Mouse (Mus musculus) intestine, embryonic 14.5 days (tissue): ENCODE data around the gene Wfdc18. TPM values are rescaled to one million over a fixed set of nuclear protein-coding genes. Genes with fewer than 3 reads are reported as not detected.

Source experiments
- ATAC-seq: fragments of 200-750 bp; cut with Nextera tagmentation; replicated peaks from 2 replicates; pipeline ENCODE4 v1.8.0; 2017; ENCODE audit warnings: low read depth, moderate number of reproducible peaks, moderate TSS enrichment, moderate library complexity; ENCODE audit not compliant: low FRiP score, low TSS enrichment
- DNase-seq: peaks from one replicate; pipeline ENCODE4 v3.0.0-alpha.2; 2018; ENCODE audit warnings: low spot score
- H3K27ac ChIP-seq: fragments of 300-500 bp; sonication (generic); 2 replicates; pipeline ENCODE4 v1.5.1; 2014; ENCODE audit warnings: low read depth, mild to moderate bottlenecking, control low read depth
- H3K27me3 ChIP-seq: fragments of 300-500 bp; sonication (generic); replicated peaks from 2 replicates; pipeline ENCODE4 v1.6.1; 2014; ENCODE audit warnings: low read length, control low read depth; ENCODE audit not compliant: control insufficient read depth, insufficient read depth
- H3K36me3 ChIP-seq: fragments of 300-500 bp; sonication (generic); 2 replicates; pipeline ENCODE4 v1.6.1; 2014; ENCODE audit warnings: low read length, control low read depth; ENCODE audit not compliant: control insufficient read depth, insufficient read depth
- H3K4me1 ChIP-seq: fragments of 300-500 bp; sonication (generic); replicated peaks from 2 replicates; pipeline ENCODE4 v1.6.1; 2014; ENCODE audit warnings: low read length, control low read depth, mixed read lengths; ENCODE audit not compliant: control insufficient read depth, insufficient read depth
- H3K4me2 ChIP-seq: fragments of 300-500 bp; sonication (generic); 2 replicates; pipeline ENCODE4 v1.6.1; 2014; ENCODE audit warnings: low read length
- H3K4me3 ChIP-seq: fragments of 300-500 bp; sonication (generic); 2 replicates; pipeline ENCODE4 v1.5.1; 2014; ENCODE audit warnings: low read depth, low read length, control low read depth, mixed read lengths
- H3K9ac ChIP-seq: fragments of 300-500 bp; sonication (generic); 2 replicates; pipeline ENCODE4 v1.6.1; 2014; ENCODE audit warnings: mild to moderate bottlenecking, low read length
- H3K9me3 ChIP-seq: fragments of 300-500 bp; sonication (generic); 2 replicates; pipeline ENCODE4 v1.6.1; 2016; ENCODE audit warnings: low read length, control low read depth; ENCODE audit not compliant: control insufficient read depth
- WGBS: fragments of 180-500 bp; shearing (Covaris S2); extraction: QIAGEN DNeasy Blood & Tissue Kit; methylation state at CpG from one replicate; pipeline ENCODE4 v1.1.7; 2014; 5-methylcytosine and 5-hydroxymethylcytosine counted together
- polyA plus RNA-seq: library from polyadenylated mRNA; unstranded; fragments of >200 nt; fragmentation: Nextera tagmentation; extraction: Ambion mirVana; gene quantifications from 2 replicates; pipeline ENCODE4 v1.2.1, GENCODE M21; 2014

The Wfdc18 gene
- polyA plus RNA-seq, 1 experiment from 2014 or later = not detected

DNA sequence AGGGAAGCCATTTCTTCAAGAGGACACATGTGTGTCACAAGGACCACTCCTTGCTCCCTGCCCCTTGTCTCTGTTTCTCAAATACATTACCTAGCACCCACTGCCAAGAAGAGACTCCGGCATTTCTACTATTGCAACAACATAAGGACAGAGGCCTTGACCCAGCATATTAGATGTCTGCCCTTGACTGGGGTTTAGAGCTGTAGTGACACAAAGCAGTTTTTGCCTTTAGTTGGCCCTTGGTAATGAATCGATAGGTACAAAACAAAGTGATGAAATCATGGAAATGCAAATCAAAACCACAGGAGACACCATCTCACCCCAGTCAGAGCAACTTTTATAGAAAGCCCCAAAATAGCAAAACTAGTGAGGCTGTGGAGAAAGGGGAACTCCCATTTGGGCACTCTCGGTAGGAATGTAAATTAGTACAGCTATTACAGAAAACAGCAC lies 28.3 kb downstream of the Wfdc18 start:
- no peak for ATAC-seq
- Histone ChIP-seq H3K4me2 (no peak overlapping the region), H3K9ac (no peak overlapping the region), H3K27me3 (no peaks in the 10 kb centered on the region), H3K27ac (no peak overlapping the region), H3K9me3 (no peaks in the 10 kb centered on the region), H3K36me3 (no peaks in the 10 kb centered on the region), H3K4me3 (no peak overlapping the region), H3K4me1 (no peaks in the 10 kb centered on the region)
- 82% methylated on average over 3 of the region's 3 CpGs for WGBS
- no peak for DNase-seq

DNA sequence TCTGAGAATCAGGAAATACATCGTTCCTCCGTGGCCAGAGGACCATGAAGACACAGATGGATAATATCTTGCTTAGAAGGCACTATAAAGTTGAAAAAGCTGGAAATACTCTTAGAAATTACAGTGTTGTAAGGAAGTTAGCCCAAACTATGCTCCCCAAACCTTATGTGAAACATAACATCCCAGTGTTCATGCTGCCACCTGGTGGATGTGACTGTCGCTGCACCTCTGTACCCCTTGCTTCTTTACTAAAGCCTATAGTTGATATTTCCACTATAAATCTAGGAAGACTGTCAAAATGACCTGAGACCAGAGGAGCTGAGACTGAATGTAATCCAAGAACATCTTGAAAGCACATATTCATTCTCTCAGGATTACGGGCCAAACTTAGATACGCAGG lies 30.4 kb downstream of the Wfdc18 start:
- WGBS = 19% methylated on average over 5 of the region's 5 CpGs
- Histone ChIP-seq H3K9ac (no peak overlapping the region), H3K36me3 (no peaks in the 10 kb centered on the region), H3K4me1 (no peaks in the 10 kb centered on the region), H3K4me3 (no peak overlapping the region), H3K27me3 (no peaks in the 10 kb centered on the region), H3K9me3 (no peaks in the 10 kb centered on the region), H3K4me2 (no peak overlapping the region), H3K27ac (no peak overlapping the region)
- DNase-seq (peak; percentile 86), ATAC-seq (no peak)

DNA sequence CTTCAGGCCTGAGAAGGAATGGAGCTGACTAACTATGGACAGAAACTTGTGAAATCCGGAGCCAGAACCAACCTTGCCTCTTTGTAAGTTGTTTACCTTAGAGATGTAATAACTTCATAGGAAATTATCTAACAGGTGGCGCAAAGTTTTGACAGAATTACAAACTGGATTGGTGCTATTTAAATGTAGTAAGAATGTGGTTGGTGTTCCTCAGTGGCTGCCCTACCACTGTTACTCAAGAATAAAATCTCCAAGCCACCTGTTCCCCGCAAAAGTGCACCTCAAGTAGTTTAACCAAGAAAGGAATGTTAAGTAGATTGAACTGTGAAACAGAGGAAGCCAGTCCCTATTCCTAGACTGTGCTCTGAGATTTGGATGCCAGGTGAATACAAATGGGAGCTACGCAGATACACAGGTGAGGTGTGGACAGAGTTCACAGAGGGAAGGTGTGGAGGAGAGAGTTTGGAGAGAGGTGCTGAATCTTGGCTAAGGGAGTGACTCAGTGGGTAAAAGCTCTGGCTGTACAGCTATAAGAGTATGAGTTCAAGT lies 31.7 kb downstream of the Wfdc18 start:
- H3K4me1 ChIP-seq = no peaks in the 10 kb centered on the region
- ATAC-seq (no peak), DNase-seq (no peak)
- no peaks in the 10 kb centered on the region for H3K36me3 ChIP-seq
- WGBS = 78% methylated on average over 4 of the region's 4 CpGs
- no peak overlapping the region for H3K27ac ChIP-seq
- H3K9me3 ChIP-seq = no peaks in the 10 kb centered on the region
- H3K4me3 ChIP-seq = no peak overlapping the region
- no peak overlapping the region for H3K9ac ChIP-seq
- H3K4me2 ChIP-seq = no peak overlapping the region
- H3K27me3 ChIP-seq = no peaks in the 10 kb centered on the region

DNA sequence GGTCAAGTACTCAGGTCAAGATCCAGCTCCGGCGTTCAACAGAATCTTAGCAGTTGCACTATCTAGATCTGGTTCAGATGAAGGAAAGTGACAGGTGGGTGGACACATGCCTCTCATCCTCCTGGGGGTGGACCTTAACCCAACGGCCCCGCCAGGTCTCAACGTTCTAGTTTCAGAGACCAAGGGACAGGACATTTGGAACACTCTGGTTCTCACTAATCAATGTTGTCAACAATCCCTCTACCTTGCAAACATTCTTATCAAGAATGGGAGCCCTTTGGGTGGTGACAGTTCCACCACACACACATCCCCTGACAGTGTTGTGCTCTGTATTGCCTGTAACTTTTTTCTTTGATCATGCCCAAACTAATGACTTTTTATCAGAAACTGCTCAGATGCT lies 33.0 kb downstream of the Wfdc18 start:
- DNase-seq = no peak
- no peaks in the 10 kb centered on the region for H3K9me3 ChIP-seq
- H3K4me1 ChIP-seq = no peaks in the 10 kb centered on the region
- no peak overlapping the region for H3K4me3 ChIP-seq
- H3K4me2 ChIP-seq = no peak overlapping the region
- no peaks in the 10 kb centered on the region for H3K27me3 ChIP-seq
- WGBS = 61% methylated on average over 5 of the region's 5 CpGs
- H3K9ac ChIP-seq = no peak overlapping the region
- no peaks in the 10 kb centered on the region for H3K36me3 ChIP-seq
- ATAC-seq = no peak
- no peak overlapping the region for H3K27ac ChIP-seq

GRCm38 (mm10) chr11:83742731-83743355 lies 34.0 kb downstream of the Wfdc18 start:
- peaks cover 3% of the 10 kb centered on the region; the same call in 1 of the 2 replicates for H3K27me3 ChIP-seq
- H3K36me3 ChIP-seq = no peaks in the 10 kb centered on the region
- no peaks in the 10 kb centered on the region for H3K4me1 ChIP-seq
- no peak overlapping the region for H3K4me3 ChIP-seq
- WGBS = 68% methylated on average over 9 of the region's 9 CpGs
- DNase-seq = no peak
- H3K9ac ChIP-seq = no peak overlapping the region
- H3K9me3 ChIP-seq = no peaks in the 10 kb centered on the region
- no peak overlapping the region for H3K27ac ChIP-seq
- no peak for ATAC-seq
- no peak overlapping the region for H3K4me2 ChIP-seq

- Histone ChIP-seq H3K9ac (no peak overlapping the region), H3K9me3 (no peaks in the 10 kb centered on the region), H3K27me3 (peaks cover 3% of the 10 kb centered on the region; the same call in 1 of the 2 replicates), H3K36me3 (no peaks in the 10 kb centered on the region), H3K4me3 (no peak overlapping the region), H3K4me2 (no peak overlapping the region), H3K27ac (no peak overlapping the region), H3K4me1 (no peaks in the 10 kb centered on the region)
- ATAC-seq (no peak), DNase-seq (no peak)
- WGBS = 85% methylated on average over 3 of the region's 3 CpGs
These were observed 34.7 kb downstream of the Wfdc18 start for GRCm38 (mm10) chr11:83743525-83743924.

DNA sequence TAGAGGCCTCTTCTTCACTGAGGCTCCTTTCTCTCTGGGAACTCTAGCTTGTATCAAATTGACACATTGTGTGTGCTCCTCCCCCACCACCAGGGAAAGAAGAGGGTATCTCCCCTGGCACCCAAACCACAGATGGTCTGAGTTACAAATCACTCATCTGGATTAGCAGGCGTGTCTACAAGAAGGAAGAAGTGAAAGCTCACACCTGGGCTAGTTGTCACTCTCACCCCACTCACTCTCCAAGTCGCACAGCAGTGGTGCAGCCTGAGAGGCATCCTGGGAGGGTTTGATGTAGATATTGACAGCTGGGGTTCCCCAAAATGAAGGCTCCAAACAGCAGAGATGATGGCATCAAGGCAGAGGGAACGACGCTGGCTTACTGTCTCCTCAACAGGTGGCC lies 37.3 kb downstream of the Wfdc18 start:
- no peak for ATAC-seq
- no peak for DNase-seq
- Histone ChIP-seq H3K36me3 (no peaks in the 10 kb centered on the region), H3K9me3 (no peaks in the 10 kb centered on the region), H3K4me2 (no peak overlapping the region), H3K27ac (no peak overlapping the region), H3K9ac (no peak overlapping the region), H3K27me3 (peaks cover 3% of the 10 kb centered on the region; the same call in 1 of the 2 replicates), H3K4me1 (no peaks in the 10 kb centered on the region), H3K4me3 (no peak overlapping the region)
- WGBS = 64% methylated on average over 4 of the region's 4 CpGs

DNA sequence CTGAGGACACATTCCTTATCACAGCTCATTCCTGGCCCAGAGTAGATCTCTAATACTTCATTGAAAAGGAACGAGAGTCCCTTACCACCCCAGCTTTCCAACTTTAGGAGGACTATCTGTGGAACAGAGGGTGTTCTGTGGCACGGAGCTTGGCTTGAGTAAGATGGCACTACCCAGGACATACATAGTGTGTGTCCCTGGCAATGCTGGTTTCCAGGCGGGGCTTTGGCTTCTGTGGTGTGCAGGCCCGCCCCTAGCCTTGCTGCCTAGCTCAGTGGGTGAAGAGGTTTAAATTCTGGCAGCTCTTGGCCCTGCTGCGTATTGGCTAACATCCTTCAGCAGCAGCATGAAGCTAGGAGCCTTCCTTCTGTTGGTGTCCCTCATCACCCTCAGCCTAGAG lies 37.9 kb downstream of the Wfdc18 start, which contains the start of gene Wfdc21:
Gene Wfdc21 (plus strand): TSS at position 260 of the 400 bp plus-strand sequence.
- DNase-seq (no peak), ATAC-seq (no peak)
- 79% methylated on average over 5 of the region's 5 CpGs for WGBS

More for the DNA sequence above, 37.9 kb downstream of the Wfdc18 start, which contains the start of gene Wfdc21:
- Histone ChIP-seq H3K9me3 (no peaks in the 10 kb centered on the region), H3K9ac (no peak within 1 kb of the TSS), H3K27ac (no peak within 1 kb of the TSS), H3K4me3 (no peak within 1 kb of the TSS), H3K27me3 (peaks cover 3% of the 10 kb centered on the region; the same call in 1 of the 2 replicates), H3K4me2 (no peak within 1 kb of the TSS), H3K4me1 (no peaks in the 10 kb centered on the region), H3K36me3 (no peaks in the 10 kb centered on the region)
